Mouse (Mus musculus): ENCODE measurements around the gene Arl5c.

DNA sequence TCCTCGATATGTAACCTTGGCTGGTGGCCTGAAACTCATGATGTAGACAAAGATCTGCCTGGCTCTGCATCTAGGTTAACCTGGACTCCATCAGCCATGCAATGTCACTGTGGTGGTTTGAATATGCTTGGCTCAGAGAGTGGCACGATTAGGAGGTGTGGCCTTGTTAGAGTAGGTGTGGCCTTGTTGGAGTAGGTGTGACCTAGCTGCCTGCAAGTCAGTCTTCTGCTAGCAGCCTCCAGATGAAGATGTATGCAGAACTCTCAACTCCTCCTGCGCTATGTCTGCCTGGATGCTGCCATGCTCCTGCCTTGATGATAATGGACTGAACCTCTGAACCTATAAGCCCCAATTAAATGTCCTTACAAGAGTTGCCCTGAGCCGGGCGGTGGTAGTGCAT, 52.7 kb downstream of the Arl5c start:
- TF ChIP-seq EP300 (optimal IDR thresholded peaks at IDR 0.05) (no peak), CTCF (IDR thresholded peaks at IDR 0.05; ENCODE audit: low read depth) (no peak)
